Mouse (Mus musculus): Measurements from ENCODE around the gene Fam50b. TPM values are rescaled to one million over a fixed set of nuclear protein-coding genes. Genes with fewer than 3 reads are reported as not detected.

Gene Fam50b
- polyA plus RNA-seq, 1 experiment from 2014 or later, result 0.25 TPM

GRCm38 (mm10) chr13:34780856-34781610 lies 46.4 kb downstream of the Fam50b start:
- Histone ChIP-seq H3K9ac (ENCODE audit: low read depth, low read length) (no peak overlapping the region), H3K4me1 (ENCODE audit: control insufficient read depth, insufficient read depth, low read length) (0 out of 2 replicates have a peak, but pooled peaks cover 2% of the 10 kb centered on the region), H3K9me3 (replicated peaks; ENCODE audit: control insufficient read depth, low read length, poor library complexity, severe bottlenecking) (no peaks in the 10 kb centered on the region), H3K36me3 (ENCODE audit: control insufficient read depth, insufficient read depth, low read length) (no peaks in the 10 kb centered on the region), H3K27ac (ENCODE audit: low read length) (no peak overlapping the region), H3K4me3 (ENCODE audit: low read depth, low read length) (no peak overlapping the region), H3K4me2 (ENCODE audit: low read length) (no peak overlapping the region), H3K27me3 (ENCODE audit: control insufficient read depth, insufficient read depth, low read depth, low read length) (no peaks in the 10 kb centered on the region)
- 59% methylated on average over 7 of the region's 7 CpGs for WGBS
- no peak for ATAC-seq

GRCm38 (mm10) chr13:34781611-34782009 lies 47.0 kb downstream of the Fam50b start:
- no peak overlapping the region for H3K4me3 ChIP-seq (ENCODE audit: low read depth, low read length)
- no peak overlapping the region for H3K9ac ChIP-seq (ENCODE audit: low read depth, low read length)
- no peaks in the 10 kb centered on the region for H3K36me3 ChIP-seq (ENCODE audit: control insufficient read depth, insufficient read depth, low read length)
- WGBS, result 74% methylated on average over 4 of the region's 4 CpGs
- no peaks in the 10 kb centered on the region for H3K9me3 ChIP-seq (replicated peaks; ENCODE audit: control insufficient read depth, low read length, poor library complexity, severe bottlenecking)
- 0 out of 2 replicates have a peak, but pooled peaks cover 2% of the 10 kb centered on the region for H3K4me1 ChIP-seq (ENCODE audit: control insufficient read depth, insufficient read depth, low read length)
- no peak for ATAC-seq
- no peaks in the 10 kb centered on the region for H3K27me3 ChIP-seq (ENCODE audit: control insufficient read depth, insufficient read depth, low read depth, low read length)
- no peak overlapping the region for H3K27ac ChIP-seq (ENCODE audit: low read length)
- no peak overlapping the region for H3K4me2 ChIP-seq (ENCODE audit: low read length)

- 89% methylated on average over 8 of the region's 8 CpGs for WGBS
- no peak for ATAC-seq
- Histone ChIP-seq H3K4me1 (ENCODE audit: control insufficient read depth, insufficient read depth, low read length) (0 out of 2 replicates have a peak, but pooled peaks cover 2% of the 10 kb centered on the region), H3K9ac (ENCODE audit: low read depth, low read length) (no peak overlapping the region), H3K36me3 (ENCODE audit: control insufficient read depth, insufficient read depth, low read length) (no peaks in the 10 kb centered on the region), H3K9me3 (replicated peaks; ENCODE audit: control insufficient read depth, low read length, poor library complexity, severe bottlenecking) (no peaks in the 10 kb centered on the region), H3K27me3 (ENCODE audit: control insufficient read depth, insufficient read depth, low read depth, low read length) (no peaks in the 10 kb centered on the region), H3K4me3 (ENCODE audit: low read depth, low read length) (no peak overlapping the region), H3K4me2 (ENCODE audit: low read length) (no peak overlapping the region), H3K27ac (ENCODE audit: low read length) (no peak overlapping the region)
Measured at GRCm38 (mm10) chr13:34784818-34785217, 50.2 kb downstream of the Fam50b start.

- WGBS, result 86% methylated on average over 5 of the region's 5 CpGs
- no peaks in the 10 kb centered on the region for H3K27me3 ChIP-seq (ENCODE audit: control insufficient read depth, insufficient read depth, low read depth, low read length)
- H3K9me3 ChIP-seq (replicated peaks; ENCODE audit: control insufficient read depth, low read length, poor library complexity, severe bottlenecking), result no peaks in the 10 kb centered on the region
- no peak for ATAC-seq
- H3K36me3 ChIP-seq (ENCODE audit: control insufficient read depth, insufficient read depth, low read length), result no peaks in the 10 kb centered on the region
- H3K9ac ChIP-seq (ENCODE audit: low read depth, low read length), result no peak overlapping the region
- H3K4me1 ChIP-seq (ENCODE audit: control insufficient read depth, insufficient read depth, low read length), result no peaks in the 10 kb centered on the region
- H3K4me3 ChIP-seq (ENCODE audit: low read depth, low read length), result no peak overlapping the region
- H3K4me2 ChIP-seq (ENCODE audit: low read length), result no peak overlapping the region
- H3K27ac ChIP-seq (ENCODE audit: low read length), result no peak overlapping the region
Measured at GRCm38 (mm10) chr13:34786634-34787033, 52.0 kb downstream of the Fam50b start.

GRCm38 (mm10) chr13:34787546-34787945 lies 52.9 kb downstream of the Fam50b start:
- Histone ChIP-seq H3K9ac (ENCODE audit: low read depth, low read length) (no peak overlapping the region), H3K27me3 (ENCODE audit: control insufficient read depth, insufficient read depth, low read depth, low read length) (no peaks in the 10 kb centered on the region), H3K4me2 (ENCODE audit: low read length) (no peak overlapping the region), H3K36me3 (ENCODE audit: control insufficient read depth, insufficient read depth, low read length) (no peaks in the 10 kb centered on the region), H3K9me3 (replicated peaks; ENCODE audit: control insufficient read depth, low read length, poor library complexity, severe bottlenecking) (no peaks in the 10 kb centered on the region), H3K27ac (ENCODE audit: low read length) (no peak overlapping the region), H3K4me1 (ENCODE audit: control insufficient read depth, insufficient read depth, low read length) (no peaks in the 10 kb centered on the region), H3K4me3 (ENCODE audit: low read depth, low read length) (no peak overlapping the region)
- no peak for ATAC-seq
- WGBS, result 47% methylated on average over 5 of the region's 5 CpGs

GRCm38 (mm10) chr13:34789176-34789818 lies 54.6 kb downstream of the Fam50b start:
- no peaks in the 10 kb centered on the region for H3K4me1 ChIP-seq (ENCODE audit: control insufficient read depth, insufficient read depth, low read length)
- H3K9ac ChIP-seq (ENCODE audit: low read depth, low read length), result no peak overlapping the region
- no peaks in the 10 kb centered on the region for H3K36me3 ChIP-seq (ENCODE audit: control insufficient read depth, insufficient read depth, low read length)
- H3K4me2 ChIP-seq (ENCODE audit: low read length), result no peak overlapping the region
- no peak overlapping the region for H3K4me3 ChIP-seq (ENCODE audit: low read depth, low read length)
- H3K9me3 ChIP-seq (replicated peaks; ENCODE audit: control insufficient read depth, low read length, poor library complexity, severe bottlenecking), result no peaks in the 10 kb centered on the region
- H3K27ac ChIP-seq (ENCODE audit: low read length), result no peak overlapping the region
- WGBS, result 85% methylated on average over 3 of the region's 3 CpGs
- no peaks in the 10 kb centered on the region for H3K27me3 ChIP-seq (ENCODE audit: control insufficient read depth, insufficient read depth, low read depth, low read length)
- no peak for ATAC-seq

- Histone ChIP-seq H3K4me2 (ENCODE audit: low read length) (no peak overlapping the region), H3K27me3 (ENCODE audit: control insufficient read depth, insufficient read depth, low read depth, low read length) (no peaks in the 10 kb centered on the region), H3K27ac (ENCODE audit: low read length) (no peak overlapping the region), H3K9ac (ENCODE audit: low read depth, low read length) (no peak overlapping the region), H3K36me3 (ENCODE audit: control insufficient read depth, insufficient read depth, low read length) (no peaks in the 10 kb centered on the region), H3K4me1 (ENCODE audit: control insufficient read depth, insufficient read depth, low read length) (no peaks in the 10 kb centered on the region), H3K4me3 (ENCODE audit: low read depth, low read length) (no peak overlapping the region), H3K9me3 (replicated peaks; ENCODE audit: control insufficient read depth, low read length, poor library complexity, severe bottlenecking) (no peaks in the 10 kb centered on the region)
- 78% methylated on average over 7 of the region's 7 CpGs for WGBS
- ATAC-seq, result no peak
Measured at GRCm38 (mm10) chr13:34793066-34793465, 58.4 kb downstream of the Fam50b start.

- ATAC-seq, result no peak
- H3K4me3 ChIP-seq (ENCODE audit: low read depth, low read length), result no peak overlapping the region
- no peaks in the 10 kb centered on the region for H3K9me3 ChIP-seq (replicated peaks; ENCODE audit: control insufficient read depth, low read length, poor library complexity, severe bottlenecking)
- H3K4me2 ChIP-seq (ENCODE audit: low read length), result no peak overlapping the region
- H3K27ac ChIP-seq (ENCODE audit: low read length), result no peak overlapping the region
- no peaks in the 10 kb centered on the region for H3K4me1 ChIP-seq (ENCODE audit: control insufficient read depth, insufficient read depth, low read length)
- WGBS, result 51% methylated on average over 2 of the region's 2 CpGs
- H3K27me3 ChIP-seq (ENCODE audit: control insufficient read depth, insufficient read depth, low read depth, low read length), result no peaks in the 10 kb centered on the region
- H3K9ac ChIP-seq (ENCODE audit: low read depth, low read length), result no peak overlapping the region
- H3K36me3 ChIP-seq (ENCODE audit: control insufficient read depth, insufficient read depth, low read length), result no peaks in the 10 kb centered on the region
Measured at GRCm38 (mm10) chr13:34793816-34794215, 59.2 kb downstream of the Fam50b start.

- Histone ChIP-seq H3K4me1 (ENCODE audit: control insufficient read depth, insufficient read depth, low read length) (no peaks in the 10 kb centered on the region), H3K36me3 (ENCODE audit: control insufficient read depth, insufficient read depth, low read length) (no peaks in the 10 kb centered on the region), H3K27ac (ENCODE audit: low read length) (no peak overlapping the region), H3K4me3 (ENCODE audit: low read depth, low read length) (no peak overlapping the region), H3K27me3 (ENCODE audit: control insufficient read depth, insufficient read depth, low read depth, low read length) (no peaks in the 10 kb centered on the region), H3K9ac (ENCODE audit: low read depth, low read length) (no peak overlapping the region), H3K9me3 (replicated peaks; ENCODE audit: control insufficient read depth, low read length, poor library complexity, severe bottlenecking) (no peaks in the 10 kb centered on the region), H3K4me2 (ENCODE audit: low read length) (no peak overlapping the region)
- 55% methylated on average over 2 of the region's 2 CpGs for WGBS
- no peak for ATAC-seq
Measured at GRCm38 (mm10) chr13:34794426-34794825, 59.8 kb downstream of the Fam50b start.
